Mouse (Mus musculus): ENCODE measurements around the gene Myh11.

The Myh11 gene

GRCm38 (mm10) chr16:14291223-14291622 is at the start of gene Myh11:
TSS of gene Myh11 (minus strand) at chr16:14291372.
- DNase-seq (ENCODE audit: low spot score in 2 of 2): peak in 1 of 2 experiments; percentile 76

GRCm38 (mm10) chr16:14328156-14328555 is 37.0 kb upstream of the Myh11 start:
- DNase-seq (ENCODE audit: low spot score in 2 of 2): no peak

GRCm38 (mm10) chr16:14320494-14320893 is 29.3 kb upstream of the Myh11 start:
- DNase-seq (ENCODE audit: low spot score in 2 of 2): no peak

- no peak for DNase-seq (ENCODE audit: low spot score in 2 of 2)
These were observed 28.5 kb upstream of the Myh11 start for GRCm38 (mm10) chr16:14319681-14320080.

- peak; percentile 90 to 97 for DNase-seq (ENCODE audit: low spot score in 2 of 2)
These were observed 26.0 kb upstream of the Myh11 start, which contains the start of gene Fopnl for GRCm38 (mm10) chr16:14316884-14317876. TSS of gene Fopnl (minus strand) at chr16:14317405.

GRCm38 (mm10) chr16:14312914-14313313 is 21.7 kb upstream of the Myh11 start:
- no peak for DNase-seq (ENCODE audit: low spot score in 2 of 2)

- DNase-seq (ENCODE audit: low spot score in 2 of 2): peak in 1 of 2 experiments; percentile 72
These were observed 20.2 kb upstream of the Myh11 start for GRCm38 (mm10) chr16:14311371-14311770.

GRCm38 (mm10) chr16:14309833-14310232 is 18.7 kb upstream of the Myh11 start:
- DNase-seq (ENCODE audit: low spot score in 2 of 2): no peak

GRCm38 (mm10) chr16:14308245-14309073 is 17.3 kb upstream of the Myh11 start:
- DNase-seq (ENCODE audit: low spot score in 2 of 2): peak; percentile 40 to 44

GRCm38 (mm10) chr16:14307373-14307772 is 16.2 kb upstream of the Myh11 start:
- peak in 1 of 2 experiments; percentile 52 for DNase-seq (ENCODE audit: low spot score in 2 of 2)

GRCm38 (mm10) chr16:14306451-14306850 is 15.3 kb upstream of the Myh11 start:
- DNase-seq (ENCODE audit: low spot score in 2 of 2): no peak

GRCm38 (mm10) chr16:14304791-14305190 is 13.6 kb upstream of the Myh11 start:
- no peak for DNase-seq (ENCODE audit: low spot score in 2 of 2)

- no peak for DNase-seq (ENCODE audit: low spot score in 2 of 2)
These were observed 12.5 kb upstream of the Myh11 start for GRCm38 (mm10) chr16:14303676-14304075.

- DNase-seq (ENCODE audit: low spot score in 2 of 2): no peak
These were observed 12.0 kb upstream of the Myh11 start for GRCm38 (mm10) chr16:14303148-14303547.

- no peak for DNase-seq (ENCODE audit: low spot score in 2 of 2)
These were observed 7.3 kb upstream of the Myh11 start for GRCm38 (mm10) chr16:14298461-14298860.

- no peak for DNase-seq (ENCODE audit: low spot score in 2 of 2)
These were observed 6.6 kb upstream of the Myh11 start for GRCm38 (mm10) chr16:14297746-14298145.

GRCm38 (mm10) chr16:14297137-14297536 is 6.0 kb upstream of the Myh11 start:
- no peak for DNase-seq (ENCODE audit: low spot score in 2 of 2)

- no peak for DNase-seq (ENCODE audit: low spot score in 2 of 2)
These were observed 5.5 kb upstream of the Myh11 start for GRCm38 (mm10) chr16:14296544-14297124.

- DNase-seq (ENCODE audit: low spot score in 2 of 2): no peak
These were observed 4.1 kb upstream of the Myh11 start for GRCm38 (mm10) chr16:14295291-14295690.

GRCm38 (mm10) chr16:14292205-14293199 is 1.3 kb upstream of the Myh11 start:
- no peak for DNase-seq (ENCODE audit: low spot score in 2 of 2)
